Mouse (Mus musculus): ENCODE data around the gene Sdr9c7. TPM values are rescaled to one million over a fixed set of nuclear protein-coding genes. Genes with fewer than 3 reads are reported as not detected.

The Sdr9c7 gene
- not detected in 2 replicates for polyA plus RNA-seq (2012; ENCODE audit: insufficient read depth, insufficient read length, missing spikeins)

GRCm38 (mm10) chr10:127898218-127898617, at the start of gene Sdr9c7:
Sdr9c7 (plus strand) TSS chr10:127898518.
- 0 out of 2 replicates have a peak, but pooled peaks cover 2% of the 10 kb centered on the region for H3K4me1 ChIP-seq (ENCODE audit: control insufficient read depth, insufficient read depth, low read length)
- no peak for TF ChIP-seq POLR2A (IDR thresholded peaks at IDR 0.05; ENCODE audit: borderline replicate concordance, low read depth, low read length)
- no peak for TF ChIP-seq CTCF (IDR thresholded peaks at IDR 0.05; ENCODE audit: low read depth, low read length)

GRCm38 (mm10) chr10:127849628-127850027, 48.7 kb upstream of the Sdr9c7 start, which contains the start of gene Rdh19:
Rdh19 (plus strand) TSS chr10:127849928.
- Histone ChIP-seq H3K4me1 (ENCODE audit: control insufficient read depth, insufficient read depth, low read length) (no peaks in the 10 kb centered on the region), H3K4me3 (ENCODE audit: insufficient read depth, low read length) (no peak within 1 kb of the TSS), H3K27ac (ENCODE audit: insufficient read depth, low read depth, low read length) (no peak within 1 kb of the TSS)
- TF ChIP-seq CTCF (IDR thresholded peaks at IDR 0.05; ENCODE audit: low read depth, low read length) = no peak
- no peak for TF ChIP-seq POLR2A (IDR thresholded peaks at IDR 0.05; ENCODE audit: borderline replicate concordance, low read depth, low read length)

More at GRCm38 (mm10) chr10:127898218-127898617, at the start of gene Sdr9c7:
- no peak within 1 kb of the TSS for H3K4me3 ChIP-seq (ENCODE audit: insufficient read depth, low read length)
- no peak within 1 kb of the TSS for H3K27ac ChIP-seq (ENCODE audit: insufficient read depth, low read depth, low read length)

GRCm38 (mm10) chr10:127856376-127856775, 41.9 kb upstream of the Sdr9c7 start:
- H3K4me1 ChIP-seq (ENCODE audit: control insufficient read depth, insufficient read depth, low read length) = no peaks in the 10 kb centered on the region
- no peak overlapping the region for H3K4me3 ChIP-seq (ENCODE audit: insufficient read depth, low read length)
- H3K27ac ChIP-seq (ENCODE audit: insufficient read depth, low read depth, low read length) = no peak overlapping the region
- no peak for TF ChIP-seq POLR2A (IDR thresholded peaks at IDR 0.05; ENCODE audit: borderline replicate concordance, low read depth, low read length)
- no peak for TF ChIP-seq CTCF (IDR thresholded peaks at IDR 0.05; ENCODE audit: low read depth, low read length)

- H3K4me3 ChIP-seq (ENCODE audit: insufficient read depth, low read length) = no peak overlapping the region
These were observed 33.4 kb upstream of the Sdr9c7 start for GRCm38 (mm10) chr10:127864931-127865330.

GRCm38 (mm10) chr10:127866232-127866631, 32.1 kb upstream of the Sdr9c7 start, which contains the start of gene Rdh16f2:
Rdh16f2 (plus strand) TSS chr10:127866474.
- Histone ChIP-seq H3K4me3 (ENCODE audit: insufficient read depth, low read length) (no peak within 1 kb of the TSS), H3K4me1 (ENCODE audit: control insufficient read depth, insufficient read depth, low read length) (no peaks in the 10 kb centered on the region), H3K27ac (ENCODE audit: insufficient read depth, low read depth, low read length) (no peak within 1 kb of the TSS)
- no peak for TF ChIP-seq CTCF (IDR thresholded peaks at IDR 0.05; ENCODE audit: low read depth, low read length)
- TF ChIP-seq POLR2A (IDR thresholded peaks at IDR 0.05; ENCODE audit: borderline replicate concordance, low read depth, low read length) = no peak

More at GRCm38 (mm10) chr10:127864931-127865330, 33.4 kb upstream of the Sdr9c7 start:
- H3K4me1 ChIP-seq (ENCODE audit: control insufficient read depth, insufficient read depth, low read length) = no peaks in the 10 kb centered on the region
- no peak overlapping the region for H3K27ac ChIP-seq (ENCODE audit: insufficient read depth, low read depth, low read length)
- no peak for TF ChIP-seq CTCF (IDR thresholded peaks at IDR 0.05; ENCODE audit: low read depth, low read length)

- Histone ChIP-seq H3K4me3 (ENCODE audit: insufficient read depth, low read length) (no peak overlapping the region), H3K4me1 (ENCODE audit: control insufficient read depth, insufficient read depth, low read length) (no peaks in the 10 kb centered on the region), H3K27ac (ENCODE audit: insufficient read depth, low read depth, low read length) (no peak overlapping the region)
- TF ChIP-seq CTCF (IDR thresholded peaks at IDR 0.05; ENCODE audit: low read depth, low read length) (no peak), POLR2A (IDR thresholded peaks at IDR 0.05; ENCODE audit: borderline replicate concordance, low read depth, low read length) (no peak)
These were observed 25.8 kb upstream of the Sdr9c7 start for GRCm38 (mm10) chr10:127872484-127872883.

- TF ChIP-seq CTCF (IDR thresholded peaks at IDR 0.05; ENCODE audit: low read depth, low read length) = no peak
- TF ChIP-seq POLR2A (IDR thresholded peaks at IDR 0.05; ENCODE audit: borderline replicate concordance, low read depth, low read length) = no peak
- Histone ChIP-seq H3K4me3 (ENCODE audit: insufficient read depth, low read length) (no peak overlapping the region), H3K4me1 (ENCODE audit: control insufficient read depth, insufficient read depth, low read length) (no peaks in the 10 kb centered on the region), H3K27ac (ENCODE audit: insufficient read depth, low read depth, low read length) (no peak overlapping the region)
These were observed 20.6 kb upstream of the Sdr9c7 start for GRCm38 (mm10) chr10:127877681-127878080.

GRCm38 (mm10) chr10:127878262-127879057, 19.9 kb upstream of the Sdr9c7 start:
- Histone ChIP-seq H3K4me1 (ENCODE audit: control insufficient read depth, insufficient read depth, low read length) (no peaks in the 10 kb centered on the region), H3K4me3 (ENCODE audit: insufficient read depth, low read length) (no peak overlapping the region), H3K27ac (ENCODE audit: insufficient read depth, low read depth, low read length) (no peak overlapping the region)
- TF ChIP-seq CTCF (IDR thresholded peaks at IDR 0.05; ENCODE audit: low read depth, low read length) (no peak), POLR2A (IDR thresholded peaks at IDR 0.05; ENCODE audit: borderline replicate concordance, low read depth, low read length) (no peak)

GRCm38 (mm10) chr10:127879155-127879688, 19.1 kb upstream of the Sdr9c7 start:
- Histone ChIP-seq H3K4me1 (ENCODE audit: control insufficient read depth, insufficient read depth, low read length) (no peaks in the 10 kb centered on the region), H3K4me3 (ENCODE audit: insufficient read depth, low read length) (no peak overlapping the region), H3K27ac (ENCODE audit: insufficient read depth, low read depth, low read length) (no peak overlapping the region)
- TF ChIP-seq CTCF (IDR thresholded peaks at IDR 0.05; ENCODE audit: low read depth, low read length) = no peak
- TF ChIP-seq POLR2A (IDR thresholded peaks at IDR 0.05; ENCODE audit: borderline replicate concordance, low read depth, low read length) = no peak

GRCm38 (mm10) chr10:127881041-127881440, 17.3 kb upstream of the Sdr9c7 start:
- no peak overlapping the region for H3K4me3 ChIP-seq (ENCODE audit: insufficient read depth, low read length)
- TF ChIP-seq CTCF (IDR thresholded peaks at IDR 0.05; ENCODE audit: low read depth, low read length) (no peak), POLR2A (IDR thresholded peaks at IDR 0.05; ENCODE audit: borderline replicate concordance, low read depth, low read length) (no peak)
- no peaks in the 10 kb centered on the region for H3K4me1 ChIP-seq (ENCODE audit: control insufficient read depth, insufficient read depth, low read length)
- no peak overlapping the region for H3K27ac ChIP-seq (ENCODE audit: insufficient read depth, low read depth, low read length)

Data from bone marrow macrophage, adult 2 months (primary cell).